Mouse (Mus musculus) B cell, adult (primary cell): ENCODE results near the gene Igf1r. TPM values are rescaled to one million over a fixed set of nuclear protein-coding genes. Genes with fewer than 3 reads are reported as not detected.

Experiments
- total RNA-seq: library from RNA; stranded (reverse); gene quantifications from 4 replicates; pipeline ENCODE4 v1.2.4, GENCODE M21; 2023; ENCODE audit not compliant: inconsistent age

Igf1r gene
- 1.9 to 3.1 TPM (median 2.6 TPM) in 4 replicates for total RNA-seq

DNA sequence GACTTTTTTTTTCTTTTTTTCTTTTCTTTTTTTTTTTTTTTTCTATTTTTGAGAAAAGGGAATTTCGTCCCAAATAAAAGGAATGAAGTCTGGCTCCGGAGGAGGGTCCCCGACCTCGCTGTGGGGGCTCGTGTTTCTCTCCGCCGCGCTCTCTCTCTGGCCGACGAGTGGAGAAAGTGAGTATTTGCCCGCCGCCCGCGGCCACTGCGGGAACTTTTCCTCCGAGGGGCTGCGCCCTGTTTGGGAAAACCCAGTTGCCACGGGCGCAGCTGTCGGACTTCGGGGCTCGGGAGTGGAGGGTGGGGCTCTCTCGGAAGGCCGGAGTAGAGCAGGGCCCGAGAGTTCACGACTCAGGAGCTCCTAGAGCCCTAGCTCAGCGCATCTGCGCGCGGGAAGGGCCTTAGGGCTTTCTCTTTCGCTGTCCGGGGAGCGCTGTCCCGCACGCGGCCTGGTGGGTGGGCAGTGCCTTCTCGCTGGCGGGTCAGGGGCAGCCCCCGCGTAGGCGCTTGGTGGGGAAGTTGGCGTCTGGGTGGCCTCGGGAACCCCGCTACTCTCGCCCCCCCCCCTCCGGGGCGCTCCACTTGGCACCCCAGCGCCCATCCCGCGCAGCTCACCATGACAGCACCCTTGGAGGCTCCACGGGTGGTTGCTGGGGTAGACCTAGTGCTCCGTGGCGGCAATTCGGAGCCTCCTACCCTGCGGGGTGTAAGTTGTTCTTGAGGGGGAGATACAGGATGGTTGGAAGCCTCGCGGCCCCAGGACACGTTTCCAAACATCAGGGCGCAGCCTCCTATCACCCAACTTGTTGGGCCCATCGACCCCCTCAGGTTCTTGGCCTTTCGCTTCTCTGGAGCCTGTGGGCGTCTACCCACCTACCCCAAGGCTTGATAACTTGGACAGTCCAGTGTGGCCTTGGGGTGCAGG, at the start of gene Igf1r:
Gene Igf1r, plus strand, starts transcription at position 51 of the 924 bp plus-strand sequence.

DNA sequence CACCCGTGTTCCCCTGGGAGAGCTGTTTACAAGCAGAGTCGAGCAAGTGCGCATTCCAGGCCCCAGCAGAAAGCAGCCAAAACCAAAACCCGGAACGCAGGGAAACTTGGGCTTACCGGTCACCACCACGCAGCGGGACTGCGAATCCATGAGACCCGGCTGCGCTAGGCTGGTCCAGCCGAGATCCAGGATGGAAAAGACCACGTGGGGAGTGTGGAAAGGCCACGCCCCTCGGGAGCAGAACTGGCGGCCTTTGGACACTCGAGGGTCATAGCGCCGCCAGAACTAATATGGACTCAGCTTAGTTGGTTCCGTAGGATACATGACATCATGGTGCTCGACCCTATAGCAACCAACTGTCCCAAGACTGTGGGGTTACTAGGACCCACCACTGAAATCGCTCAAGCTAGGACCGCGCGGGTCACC, 311.4 kb downstream of the Igf1r start, which contains the start of gene Pgpep1l:
Gene Pgpep1l, minus strand, starts transcription at position 206 of the 426 bp plus-strand sequence.

DNA sequence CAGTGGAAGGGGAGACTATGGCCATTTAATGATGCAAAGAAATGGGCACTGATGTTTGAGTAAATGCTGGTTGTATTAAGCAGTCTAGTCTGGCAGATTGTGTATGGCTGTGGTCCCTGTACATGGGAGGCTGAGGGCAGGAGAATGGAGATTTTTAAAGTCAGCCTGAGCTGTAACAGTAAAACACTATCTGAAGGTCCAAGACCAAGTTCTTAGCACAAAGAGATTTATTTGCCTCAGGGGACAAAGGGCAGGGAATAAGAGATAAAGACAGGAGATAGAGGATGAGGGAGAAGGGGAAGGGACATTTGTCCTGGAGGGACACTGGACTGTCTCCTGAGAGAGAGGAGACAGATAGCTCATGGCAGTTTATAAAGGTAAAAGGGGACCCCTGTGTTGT, 320.9 kb downstream of the Igf1r start, which contains the start of gene Fam169b:
Gene Fam169b, plus strand, starts transcription at position 325 of the 400 bp plus-strand sequence.

Other genes with a start within 250 kb of the Igf1r start
- gene Synm, start 193.1 kb upstream of the Igf1r start, total RNA-seq, result not detected in 4 replicates